Mouse (Mus musculus): ENCODE data around the gene Nagpa. TPM values are rescaled to one million over a fixed set of nuclear protein-coding genes. Genes with fewer than 3 reads are reported as not detected.
"Not testable (repeated sequence)": the region's sequence is repeated elsewhere in the genome, so short reads cannot be mapped to it uniquely, and the experiment has no call there.

Nagpa gene
- 21.3 and 21.9 TPM in 2 replicates for polyA plus RNA-seq (2015; fragmentation: Nextera tagmentation; extraction: Ambion mirVana)

DNA sequence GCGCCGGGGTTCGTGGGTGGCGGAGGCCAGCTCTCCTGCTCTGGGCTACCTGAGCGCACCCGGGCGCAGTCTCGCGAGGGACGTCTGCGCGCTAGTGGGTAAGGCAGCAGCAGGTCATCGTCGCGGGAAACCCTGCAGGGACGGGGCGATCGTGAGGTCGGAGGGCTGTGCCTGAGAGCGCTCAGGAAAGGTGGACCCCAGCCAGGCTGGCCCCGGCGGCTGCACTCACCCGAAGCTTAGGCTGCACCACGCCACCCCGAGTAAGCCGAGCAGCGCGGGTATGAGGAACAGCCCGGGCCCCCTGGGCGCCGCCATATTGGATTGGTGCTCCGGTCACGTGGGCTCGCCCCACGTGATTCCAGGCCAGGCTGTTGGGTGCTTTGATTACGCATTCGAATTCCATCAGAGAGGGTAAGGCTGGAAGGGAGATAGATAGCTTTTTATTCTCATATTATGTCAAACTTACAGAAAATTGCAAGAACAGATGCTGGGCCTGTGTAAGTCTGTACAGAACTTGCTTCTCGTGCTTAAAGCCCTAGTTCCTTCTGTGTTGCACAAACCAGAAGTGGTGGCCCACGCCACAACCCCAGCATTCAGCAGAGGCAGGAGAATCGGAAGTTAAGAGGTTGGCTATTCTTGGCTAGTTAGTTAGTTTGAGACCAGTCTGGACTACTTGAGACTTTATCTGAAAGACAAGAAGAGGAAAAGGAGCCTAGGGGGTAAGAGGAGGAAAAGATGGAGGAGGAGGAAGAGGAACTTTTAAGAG, at the start of gene Nagpa:
TSS of gene Nagpa (minus strand) at position 345 of the 766 bp plus-strand sequence.
- Histone ChIP-seq H3K9ac (peak within 1 kb of the TSS; percentile 53), H3K4me2 (peak within 1 kb of the TSS; percentile 91), H3K4me1 (peaks cover 14% of the 10 kb centered on the region), H3K9me3 (no peaks in the 10 kb centered on the region), H3K27ac (no peak within 1 kb of the TSS), H3K36me3 (peaks cover 20% of the 10 kb centered on the region; the same call in 1 of the 2 replicates), H3K27me3 (peaks cover 4% of the 10 kb centered on the region; the same call in 1 of the 2 replicates), H3K4me3 (peak within 1 kb of the TSS; percentile 66)
- WGBS, result 5% methylated on average over 35 of the region's 40 CpGs
- peak; percentile 74 for ATAC-seq (ENCODE audit: insufficient number of reproducible peaks, low FRiP score, low TSS enrichment, low read depth)

DNA sequence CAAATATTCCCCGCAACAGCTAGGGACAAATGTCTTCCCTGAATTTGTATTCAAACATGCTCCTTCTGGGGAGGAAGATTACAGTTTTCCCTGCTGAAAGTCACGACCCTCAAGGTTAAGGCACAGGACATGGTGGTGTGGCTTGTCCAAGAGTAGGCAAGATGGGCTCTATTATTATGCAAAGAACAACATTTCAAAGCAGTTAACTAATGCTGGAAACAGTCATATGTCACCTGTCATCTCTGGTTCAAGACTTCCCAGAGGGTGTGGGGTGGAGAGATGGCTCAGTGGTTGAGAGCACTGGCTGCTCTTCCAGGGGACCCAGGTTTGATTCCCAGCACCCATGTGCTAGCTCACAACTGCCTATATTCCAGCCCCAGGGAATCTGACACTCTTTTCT, 48.4 kb upstream of the Nagpa start:
- no peak overlapping the region for H3K4me2 ChIP-seq
- 80% methylated on average over 2 of the region's 2 CpGs for WGBS
- peaks cover 46% of the 10 kb centered on the region for H3K36me3 ChIP-seq
- no peaks in the 10 kb centered on the region for H3K27me3 ChIP-seq
- peaks cover 16% of the 10 kb centered on the region for H3K4me1 ChIP-seq
- no peak overlapping the region for H3K9ac ChIP-seq
- no peaks in the 10 kb centered on the region for H3K9me3 ChIP-seq
- H3K4me3 ChIP-seq, result no peak overlapping the region
- no peak for ATAC-seq (ENCODE audit: insufficient number of reproducible peaks, low FRiP score, low TSS enrichment, low read depth)
- H3K27ac ChIP-seq, result no peak overlapping the region

DNA sequence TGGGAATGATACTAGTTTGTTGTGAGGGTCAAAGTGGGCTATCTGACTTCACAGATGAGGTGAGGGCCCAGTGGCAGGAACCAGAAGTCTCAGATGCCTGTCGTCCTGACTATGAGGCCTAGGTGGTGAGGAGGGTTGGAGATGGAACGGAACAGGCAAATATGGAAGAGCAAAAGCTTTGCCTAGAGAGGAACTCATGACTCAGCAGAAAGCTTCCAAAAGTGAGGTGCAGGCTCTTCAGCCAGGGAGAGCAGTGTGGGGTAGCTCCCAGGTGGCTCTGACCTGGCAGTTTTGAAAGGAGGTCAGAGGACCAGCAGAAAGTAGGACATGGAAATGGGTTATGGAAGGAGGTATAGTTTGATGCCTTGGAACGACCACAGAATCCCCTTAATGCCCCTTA, 47.1 kb upstream of the Nagpa start:
- WGBS, result 89% methylated on average over 3 of the region's 3 CpGs
- H3K27me3 ChIP-seq, result no peaks in the 10 kb centered on the region

DNA sequence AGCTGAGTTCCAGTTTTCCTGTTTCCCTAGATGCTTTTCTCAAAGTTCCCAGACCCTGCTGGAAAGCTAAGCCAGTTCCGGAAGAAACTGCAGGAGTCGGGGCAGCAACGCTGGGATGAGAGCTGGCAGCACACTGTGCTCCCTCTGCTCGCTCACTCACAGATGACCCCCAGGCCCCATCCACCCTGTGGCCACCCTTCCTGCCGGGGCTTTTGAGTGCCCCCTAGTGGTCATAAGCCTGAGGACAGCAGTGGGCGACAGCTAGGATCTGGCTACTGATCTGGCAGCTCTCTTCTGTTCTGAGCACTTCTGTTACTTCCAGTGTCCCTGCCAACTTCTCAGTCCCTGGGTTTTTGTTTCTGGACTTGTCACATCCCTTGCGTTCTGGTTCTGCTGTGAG, 40.6 kb upstream of the Nagpa start:
- H3K27ac ChIP-seq, result no peak overlapping the region
- no peaks in the 10 kb centered on the region for H3K4me1 ChIP-seq
- no peak overlapping the region for H3K4me2 ChIP-seq
- no peak overlapping the region for H3K9ac ChIP-seq
- H3K4me3 ChIP-seq, result no peak overlapping the region
- H3K9me3 ChIP-seq, result no peaks in the 10 kb centered on the region
- 34% methylated on average over 7 of the region's 7 CpGs for WGBS
- no peaks in the 10 kb centered on the region for H3K27me3 ChIP-seq
- H3K36me3 ChIP-seq, result peaks cover 93% of the 10 kb centered on the region
- ATAC-seq (ENCODE audit: insufficient number of reproducible peaks, low FRiP score, low TSS enrichment, low read depth), result 0 out of 2 replicates have a peak, but pooled peaks have one; percentile 36

More for the DNA sequence above, 47.1 kb upstream of the Nagpa start:
- H3K4me1 ChIP-seq, result peaks cover 11% of the 10 kb centered on the region
- no peak overlapping the region for H3K4me2 ChIP-seq
- no peak for ATAC-seq (ENCODE audit: insufficient number of reproducible peaks, low FRiP score, low TSS enrichment, low read depth)
- no peaks in the 10 kb centered on the region for H3K9me3 ChIP-seq
- H3K27ac ChIP-seq, result no peak overlapping the region
- no peak overlapping the region for H3K4me3 ChIP-seq
- H3K9ac ChIP-seq, result no peak overlapping the region
- H3K36me3 ChIP-seq, result peaks cover 57% of the 10 kb centered on the region

DNA sequence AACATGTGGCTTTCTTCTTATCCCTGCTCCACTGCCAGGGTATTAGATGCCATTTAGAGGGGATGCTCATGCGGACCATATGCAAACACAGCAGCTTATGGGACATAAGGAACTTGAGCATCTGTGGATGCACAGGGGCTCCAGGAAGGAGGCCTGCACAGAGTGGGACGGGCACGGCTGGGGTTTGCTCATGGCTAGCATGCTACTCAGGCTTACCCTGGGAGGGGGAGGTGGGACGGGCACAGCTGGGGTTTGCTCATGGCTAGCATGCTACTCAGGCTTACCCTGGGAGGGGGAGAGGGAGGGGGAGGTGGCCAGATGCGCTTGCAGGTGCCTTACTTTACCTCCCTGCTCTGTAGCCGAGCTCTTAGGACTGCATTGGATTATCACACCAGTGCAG, 39.1 kb upstream of the Nagpa start:
- Histone ChIP-seq H3K27ac (no peak overlapping the region), H3K4me3 (no peak overlapping the region), H3K27me3 (no peaks in the 10 kb centered on the region), H3K4me2 (no peak overlapping the region), H3K36me3 (peaks cover 84% of the 10 kb centered on the region), H3K9me3 (no peaks in the 10 kb centered on the region), H3K9ac (no peak overlapping the region), H3K4me1 (no peaks in the 10 kb centered on the region)
- WGBS, result 87% methylated on average over 6 of the region's 6 CpGs
- ATAC-seq (ENCODE audit: insufficient number of reproducible peaks, low FRiP score, low TSS enrichment, low read depth), result no peak

DNA sequence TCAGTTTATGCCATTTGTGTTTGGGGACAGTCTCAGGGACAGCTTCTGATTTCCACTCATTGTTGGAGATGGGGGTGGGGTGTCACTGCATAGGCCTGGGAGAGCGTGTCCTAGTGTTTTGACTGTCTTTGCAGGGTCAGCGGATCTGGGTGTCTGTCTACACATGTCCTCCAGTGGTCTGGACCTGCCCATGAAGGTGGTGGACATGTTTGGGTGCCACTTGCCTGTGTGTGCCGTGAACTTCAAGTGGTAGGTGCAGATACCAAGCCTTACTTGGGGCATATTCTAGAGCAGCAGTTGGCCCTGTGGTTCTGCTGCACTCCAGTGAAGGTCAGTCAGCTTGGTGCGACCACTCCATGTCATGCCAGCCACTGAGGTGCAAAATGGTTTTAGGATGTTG, 38.5 kb upstream of the Nagpa start:
- no peak for ATAC-seq (ENCODE audit: insufficient number of reproducible peaks, low FRiP score, low TSS enrichment, low read depth)
- no peaks in the 10 kb centered on the region for H3K9me3 ChIP-seq
- no peak overlapping the region for H3K4me3 ChIP-seq
- no peak overlapping the region for H3K27ac ChIP-seq
- no peaks in the 10 kb centered on the region for H3K27me3 ChIP-seq
- no peaks in the 10 kb centered on the region for H3K4me1 ChIP-seq
- WGBS, result 91% methylated on average over 4 of the region's 4 CpGs
- H3K36me3 ChIP-seq, result peaks cover 79% of the 10 kb centered on the region
- no peak overlapping the region for H3K4me2 ChIP-seq
- no peak overlapping the region for H3K9ac ChIP-seq

DNA sequence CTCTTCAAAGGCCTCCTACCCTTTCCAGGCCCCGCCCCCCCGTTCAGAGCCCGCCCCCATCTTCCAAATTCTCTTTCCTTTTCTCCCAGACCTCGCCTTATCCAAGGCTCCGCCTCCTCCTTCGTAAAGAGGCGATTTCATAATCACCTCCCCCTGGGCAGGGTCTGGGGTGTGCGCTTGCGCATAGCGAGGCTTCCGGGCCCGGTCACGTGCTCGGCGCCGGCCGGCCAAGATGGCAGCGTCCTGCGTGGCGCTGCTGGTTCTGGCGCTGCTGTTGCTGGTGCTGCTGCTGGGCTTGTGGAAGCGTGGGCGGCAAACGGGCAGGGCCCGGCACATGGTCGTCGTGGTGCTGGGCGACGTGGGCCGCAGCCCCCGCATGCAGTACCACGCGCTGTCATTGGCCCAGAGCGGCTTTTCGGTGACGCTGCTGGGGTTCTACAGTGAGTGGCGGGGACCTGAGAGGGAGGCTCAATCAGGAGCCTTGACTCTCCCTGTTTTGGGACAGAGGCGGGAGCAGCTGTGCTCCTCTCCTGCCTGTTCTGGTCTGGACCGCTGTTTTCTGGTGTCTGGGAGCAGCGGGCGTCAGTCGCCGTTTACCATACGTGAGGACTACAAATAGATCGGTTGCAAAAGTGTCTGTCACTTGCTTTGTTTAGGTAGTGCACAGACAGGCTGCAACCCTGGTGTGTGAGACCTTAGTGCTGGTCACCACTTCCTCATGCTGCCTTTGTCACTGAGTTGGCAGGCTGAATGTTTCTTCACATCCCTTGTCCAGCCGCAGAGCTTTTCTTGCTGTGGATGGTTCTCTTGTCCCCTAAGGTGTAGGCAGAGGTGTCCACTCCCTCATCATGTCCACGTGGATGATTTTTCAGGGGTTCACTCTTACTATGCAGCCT, 29.9 kb upstream of the Nagpa start, which contains the start of gene Alg1:
TSS of gene Alg1 (plus strand) at position 204 of the 896 bp plus-strand sequence.
- 2% methylated on average over 47 of the region's 47 CpGs for WGBS
- Histone ChIP-seq H3K27me3 (no peaks in the 10 kb centered on the region), H3K4me1 (peaks cover 12% of the 10 kb centered on the region), H3K9ac (peak within 1 kb of the TSS; percentile 81), H3K4me3 (peak within 1 kb of the TSS; percentile 89), H3K4me2 (peak within 1 kb of the TSS; percentile 78), H3K9me3 (no peaks in the 10 kb centered on the region), H3K27ac (peak within 1 kb of the TSS; percentile 71), H3K36me3 (peaks cover 6% of the 10 kb centered on the region; the same call in 1 of the 2 replicates)
- ATAC-seq (ENCODE audit: insufficient number of reproducible peaks, low FRiP score, low TSS enrichment, low read depth), result peak; percentile 94

DNA sequence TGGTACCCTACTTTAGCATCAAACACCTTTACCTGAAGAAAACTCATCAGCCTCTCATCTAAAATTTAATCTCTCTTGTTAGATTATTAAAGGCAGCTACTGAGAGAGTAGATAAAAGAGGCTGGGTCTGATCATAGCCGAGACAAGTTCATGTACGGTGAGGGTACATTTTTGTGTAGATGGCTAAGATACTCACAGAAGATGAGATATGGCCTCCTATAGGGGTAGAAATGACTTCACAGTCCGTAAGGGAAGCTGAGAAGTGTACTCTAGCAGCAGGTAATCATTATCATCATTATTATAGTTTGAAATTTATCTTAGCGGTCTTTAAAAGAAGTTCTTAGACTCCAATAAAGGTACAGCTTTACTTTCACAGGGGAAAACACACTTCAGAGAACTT, 29.2 kb upstream of the Nagpa start:
- Histone ChIP-seq H3K27ac (no peak overlapping the region), H3K4me2 (peak overlapping the region; percentile 78), H3K4me3 (peak overlapping the region; percentile 89), H3K9me3 (no peaks in the 10 kb centered on the region), H3K36me3 (peaks cover 6% of the 10 kb centered on the region; the same call in 1 of the 2 replicates), H3K27me3 (no peaks in the 10 kb centered on the region), H3K9ac (no peak overlapping the region), H3K4me1 (peaks cover 12% of the 10 kb centered on the region)
- 70% methylated on average over 4 of the region's 4 CpGs for WGBS
- no peak for ATAC-seq (ENCODE audit: insufficient number of reproducible peaks, low FRiP score, low TSS enrichment, low read depth)

DNA sequence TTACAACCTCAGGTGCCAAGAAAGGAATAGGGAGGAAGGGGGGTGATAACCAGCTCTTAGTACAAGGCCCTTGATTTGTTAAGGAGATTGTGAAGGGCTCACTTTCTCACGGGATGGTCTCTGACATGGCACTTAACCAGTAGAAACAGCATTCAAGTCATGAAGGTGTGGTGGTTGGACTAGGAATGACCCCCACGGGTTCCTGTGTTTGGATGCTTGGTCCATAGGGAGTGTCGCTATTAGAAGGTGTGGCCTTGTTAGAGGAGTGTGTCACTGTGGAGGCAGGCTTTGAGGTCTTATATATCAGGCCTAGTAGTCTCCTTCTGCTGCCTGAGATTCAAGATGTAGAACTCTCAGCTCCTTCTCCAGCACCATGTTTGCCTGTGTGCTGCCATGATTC, 24.3 kb upstream of the Nagpa start:
- H3K4me3 ChIP-seq; H3K9me3 ChIP-seq; H3K9ac ChIP-seq; H3K36me3 ChIP-seq; H3K27ac ChIP-seq; H3K4me1 ChIP-seq; H3K27me3 ChIP-seq; H3K4me2 ChIP-seq; ATAC-seq (ENCODE audit: insufficient number of reproducible peaks, low FRiP score, low TSS enrichment, low read depth): not testable (repeated sequence)
- 65% methylated on average over 3 of the region's 3 CpGs for WGBS

DNA sequence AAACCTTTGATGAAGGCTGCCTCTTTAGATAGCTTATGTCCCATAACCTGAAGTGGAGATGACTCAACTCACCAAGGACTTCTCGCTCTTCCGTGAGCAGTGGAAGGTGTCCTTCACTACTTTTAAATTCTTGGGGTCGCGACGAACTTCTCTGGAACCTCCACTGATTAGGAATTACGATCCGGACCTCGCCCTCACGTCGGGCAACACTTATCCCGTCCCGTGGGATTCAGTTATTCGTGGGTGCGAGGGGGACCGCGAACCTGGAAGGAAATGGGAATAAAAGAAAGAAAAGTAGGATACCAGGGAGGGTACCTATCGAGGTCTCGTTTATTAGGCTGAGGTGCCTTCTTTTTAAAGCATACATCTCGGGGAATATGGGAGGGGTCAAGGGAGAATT, 23.7 kb upstream of the Nagpa start:
- not testable (repeated sequence) for H3K27me3 ChIP-seq; H3K4me1 ChIP-seq; H3K4me2 ChIP-seq; H3K9me3 ChIP-seq; H3K27ac ChIP-seq; ATAC-seq (ENCODE audit: insufficient number of reproducible peaks, low FRiP score, low TSS enrichment, low read depth); H3K4me3 ChIP-seq; H3K9ac ChIP-seq; H3K36me3 ChIP-seq
- 80% methylated on average over 19 of the region's 19 CpGs for WGBS

DNA sequence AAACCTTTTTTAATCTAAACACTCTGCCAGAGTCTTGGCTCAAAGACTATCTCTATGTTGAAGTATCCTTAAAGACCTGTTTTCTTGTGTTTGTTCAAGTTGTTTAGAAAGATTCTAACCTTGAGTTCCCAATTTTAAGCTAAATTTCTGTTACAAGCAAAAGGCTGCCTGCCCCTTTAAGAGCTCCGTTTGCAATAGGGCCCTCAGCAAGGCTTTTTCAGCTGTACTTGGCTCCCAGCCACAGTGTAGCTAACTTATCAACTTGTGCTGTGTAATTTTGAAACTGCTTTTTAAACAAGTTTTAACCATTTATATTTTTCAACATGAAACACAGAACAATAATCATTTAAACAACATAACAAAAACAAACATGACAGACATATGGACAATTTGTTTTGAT, 22.7 kb upstream of the Nagpa start:
- not testable (repeated sequence) for H3K4me3 ChIP-seq; H3K27ac ChIP-seq; H3K4me1 ChIP-seq; H3K36me3 ChIP-seq; H3K4me2 ChIP-seq; ATAC-seq (ENCODE audit: insufficient number of reproducible peaks, low FRiP score, low TSS enrichment, low read depth); H3K9ac ChIP-seq; H3K27me3 ChIP-seq; H3K9me3 ChIP-seq
- 0% methylated on average over 1 of the region's 1 CpGs for WGBS

DNA sequence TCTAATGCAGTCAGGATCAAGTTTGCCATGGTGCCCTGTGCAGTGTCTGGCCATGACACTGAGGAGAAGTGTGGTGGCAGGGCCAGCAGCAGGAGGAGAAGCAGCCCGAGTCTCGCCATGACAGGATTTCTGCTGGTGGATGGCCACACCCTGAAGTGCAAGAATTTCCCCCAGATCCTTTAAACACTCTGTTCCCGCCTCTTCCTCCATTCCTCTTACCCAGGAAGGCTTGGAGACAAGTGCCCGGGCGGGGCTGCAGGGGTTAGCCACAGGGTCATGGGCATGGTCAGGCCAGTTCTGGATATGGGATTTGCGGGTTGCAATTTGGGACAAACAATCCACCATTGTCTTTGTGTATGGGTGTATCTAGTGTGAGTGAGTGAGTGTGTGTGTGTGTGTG, 18.3 kb upstream of the Nagpa start, which contains the start of gene AU021092:
TSS of gene AU021092 (minus strand) at position 160 of the 400 bp plus-strand sequence.
- WGBS, result 69% methylated on average over 6 of the region's 6 CpGs
- no peaks in the 10 kb centered on the region for H3K36me3 ChIP-seq
- H3K4me1 ChIP-seq, result no peaks in the 10 kb centered on the region
- H3K9ac ChIP-seq, result no peak within 1 kb of the TSS
- H3K9me3 ChIP-seq, result no peaks in the 10 kb centered on the region
- no peak within 1 kb of the TSS for H3K27ac ChIP-seq
- H3K4me2 ChIP-seq, result no peak within 1 kb of the TSS
- no peak within 1 kb of the TSS for H3K4me3 ChIP-seq
- 0 out of 2 replicates have a peak, but pooled peaks cover 8% of the 10 kb centered on the region for H3K27me3 ChIP-seq
- ATAC-seq (ENCODE audit: insufficient number of reproducible peaks, low FRiP score, low TSS enrichment, low read depth), result no peak

Measured in limb, embryonic 15.5 days (tissue).